Mouse (Mus musculus) forebrain, embryonic 15.5 days (tissue): Measurements from ENCODE around the gene Ap2a1. TPM values are rescaled to one million over a fixed set of nuclear protein-coding genes. Genes with fewer than 3 reads are reported as not detected.

ENCODE experiments used
- ATAC-seq: fragments of 200-750 bp; cut with Nextera tagmentation; replicated peaks from 2 replicates; pipeline ENCODE4 v1.8.0; 2017; ENCODE audit warnings: mild to moderate bottlenecking, moderate TSS enrichment, moderate library complexity
- H3K27ac ChIP-seq: fragments of 300-500 bp; sonication (generic); replicated peaks from 2 replicates; pipeline ENCODE4 v1.5.1; 2015; ENCODE audit warnings: mild to moderate bottlenecking, inconsistent platforms
- H3K27me3 ChIP-seq: fragments of 300-500 bp; sonication (generic); 2 replicates; pipeline ENCODE4 v1.6.1; 2015; ENCODE audit warnings: inconsistent platforms
- H3K36me3 ChIP-seq: fragments of 300-500 bp; sonication (generic); 2 replicates; pipeline ENCODE4 v1.6.1; 2015; ENCODE audit warnings: mild to moderate bottlenecking, inconsistent platforms
- H3K4me1 ChIP-seq: fragments of 300-500 bp; sonication (generic); 2 replicates; pipeline ENCODE4 v1.6.1; 2015; ENCODE audit warnings: inconsistent platforms
- H3K4me2 ChIP-seq: fragments of 300-500 bp; sonication (generic); replicated peaks from 2 replicates; pipeline ENCODE4 v1.6.1; 2015; ENCODE audit warnings: mild to moderate bottlenecking, inconsistent platforms
- H3K4me3 ChIP-seq: fragments of 300-500 bp; sonication (generic); 2 replicates; pipeline ENCODE4 v1.5.1; 2015; ENCODE audit warnings: mild to moderate bottlenecking, inconsistent platforms
- H3K9ac ChIP-seq: fragments of 300-500 bp; sonication (generic); replicated peaks from 2 replicates; pipeline ENCODE4 v1.6.1; 2015; ENCODE audit warnings: mild to moderate bottlenecking, inconsistent platforms
- H3K9me3 ChIP-seq: fragments of 300-500 bp; sonication (generic); 2 replicates; pipeline ENCODE4 v1.6.1; 2016; ENCODE audit warnings: inconsistent platforms
- WGBS: fragments of 180-500 bp; shearing (Covaris S2); methylation state at CpG from one replicate; pipeline ENCODE4 v1.1.7; 2015; ENCODE audit warnings: mixed read lengths; 5-methylcytosine and 5-hydroxymethylcytosine counted together
- polyA plus RNA-seq: library from polyadenylated mRNA; unstranded; fragments of >200 nt; fragmentation: Nextera tagmentation; extraction: Ambion mirVana; gene quantifications from 2 replicates; pipeline ENCODE4 v1.2.1, GENCODE M21; 2015

Ap2a1 gene
- polyA plus RNA-seq, 1 experiment from 2014 or later = 107 TPM

GRCm38 (mm10) chr7:44857905-44858304, 71.4 kb downstream of the Ap2a1 start:
- 31% methylated on average over 8 of the region's 8 CpGs for WGBS
- peak overlapping the region; percentile 91; the same call in 1 of the 2 replicates for H3K9ac ChIP-seq
- peak overlapping the region; percentile 93 for H3K27ac ChIP-seq
- H3K4me2 ChIP-seq = peak overlapping the region; percentile 94
- no peaks in the 10 kb centered on the region for H3K27me3 ChIP-seq
- no peak for ATAC-seq
- peaks cover 63% of the 10 kb centered on the region for H3K4me1 ChIP-seq
- H3K4me3 ChIP-seq = peak overlapping the region; percentile 76
- peaks cover 16% of the 10 kb centered on the region for H3K36me3 ChIP-seq
- no peaks in the 10 kb centered on the region for H3K9me3 ChIP-seq

GRCm38 (mm10) chr7:44857042-44857552, 72.2 kb downstream of the Ap2a1 start, which contains the start of gene Pnkp:
Gene Pnkp, plus strand, starts transcription at chr7:44857139.
- H3K27ac ChIP-seq = peak within 1 kb of the TSS; percentile 93
- peak within 1 kb of the TSS; percentile 76 for H3K4me3 ChIP-seq
- peaks cover 8% of the 10 kb centered on the region for H3K36me3 ChIP-seq
- WGBS = under 1% methylated on average over 32 of the region's 32 CpGs
- H3K4me2 ChIP-seq = peak within 1 kb of the TSS; percentile 94
- H3K9me3 ChIP-seq = no peaks in the 10 kb centered on the region
- peaks cover 63% of the 10 kb centered on the region for H3K4me1 ChIP-seq
- peak; percentile 56 for ATAC-seq
- H3K9ac ChIP-seq = peak within 1 kb of the TSS; percentile 91
- no peaks in the 10 kb centered on the region for H3K27me3 ChIP-seq

- 0 out of 2 replicates have a peak, but pooled peaks have one; percentile 0 for ATAC-seq
- Histone ChIP-seq H3K27ac (peak overlapping the region; percentile 93), H3K27me3 (no peaks in the 10 kb centered on the region), H3K36me3 (peaks cover under 1% of the 10 kb centered on the region; the same call in 1 of the 2 replicates), H3K9ac (peak overlapping the region; percentile 91; the same call in 1 of the 2 replicates), H3K4me1 (peaks cover 62% of the 10 kb centered on the region), H3K9me3 (no peaks in the 10 kb centered on the region), H3K4me3 (peak overlapping the region; percentile 76), H3K4me2 (peak overlapping the region; percentile 94)
- 69% methylated on average over 9 of the region's 9 CpGs for WGBS
These were observed 72.9 kb downstream of the Ap2a1 start for GRCm38 (mm10) chr7:44856265-44856916.

- peak overlapping the region; percentile 60 for H3K9ac ChIP-seq
- H3K27me3 ChIP-seq = no peaks in the 10 kb centered on the region
- peaks cover 63% of the 10 kb centered on the region for H3K4me1 ChIP-seq
- peak overlapping the region; percentile 48 for H3K4me3 ChIP-seq
- H3K27ac ChIP-seq = peak overlapping the region; percentile 86
- no peaks in the 10 kb centered on the region for H3K9me3 ChIP-seq
- peak overlapping the region; percentile 77 for H3K4me2 ChIP-seq
- H3K36me3 ChIP-seq = no peaks in the 10 kb centered on the region; the same call in 1 of the 2 replicates
- 24% methylated on average over 10 of the region's 10 CpGs for WGBS
- no peak for ATAC-seq
These were observed 74.3 kb downstream of the Ap2a1 start for GRCm38 (mm10) chr7:44855036-44855435.

GRCm38 (mm10) chr7:44854356-44855031, 74.8 kb downstream of the Ap2a1 start:
- Histone ChIP-seq H3K27ac (peak overlapping the region; percentile 86), H3K27me3 (no peaks in the 10 kb centered on the region), H3K4me1 (peaks cover 63% of the 10 kb centered on the region), H3K9me3 (no peaks in the 10 kb centered on the region), H3K4me3 (peak overlapping the region; percentile 48), H3K36me3 (no peaks in the 10 kb centered on the region; the same call in 1 of the 2 replicates), H3K4me2 (peak overlapping the region; percentile 77), H3K9ac (peak overlapping the region; percentile 60)
- ATAC-seq = no peak
- WGBS = 1% methylated on average over 45 of the region's 45 CpGs

- H3K4me3 ChIP-seq = peak overlapping the region; percentile 48
- H3K9me3 ChIP-seq = no peaks in the 10 kb centered on the region
- peak overlapping the region; percentile 77 for H3K4me2 ChIP-seq
- peaks cover 63% of the 10 kb centered on the region for H3K4me1 ChIP-seq
- WGBS = 25% methylated on average over 26 of the region's 26 CpGs
- ATAC-seq = no peak
- H3K27me3 ChIP-seq = no peaks in the 10 kb centered on the region
- H3K36me3 ChIP-seq = no peaks in the 10 kb centered on the region; the same call in 1 of the 2 replicates
- peak overlapping the region; percentile 86 for H3K27ac ChIP-seq
- H3K9ac ChIP-seq = peak overlapping the region; percentile 60
These were observed 75.5 kb downstream of the Ap2a1 start for GRCm38 (mm10) chr7:44853596-44854355.

- Histone ChIP-seq H3K27ac (no peak overlapping the region), H3K27me3 (no peaks in the 10 kb centered on the region), H3K4me2 (no peak overlapping the region), H3K4me1 (peaks cover 57% of the 10 kb centered on the region), H3K9me3 (no peaks in the 10 kb centered on the region), H3K4me3 (no peak overlapping the region), H3K9ac (no peak overlapping the region), H3K36me3 (no peaks in the 10 kb centered on the region; the same call in 1 of the 2 replicates)
- WGBS = 95% methylated on average over 2 of the region's 2 CpGs
- no peak for ATAC-seq
These were observed 76.2 kb downstream of the Ap2a1 start for GRCm38 (mm10) chr7:44853065-44853464.

GRCm38 (mm10) chr7:44852259-44853027, 76.9 kb downstream of the Ap2a1 start:
- Histone ChIP-seq H3K4me1 (peaks cover 57% of the 10 kb centered on the region), H3K9me3 (no peaks in the 10 kb centered on the region), H3K9ac (no peak overlapping the region), H3K36me3 (no peaks in the 10 kb centered on the region; the same call in 1 of the 2 replicates), H3K4me3 (no peak overlapping the region), H3K27ac (no peak overlapping the region), H3K4me2 (no peak overlapping the region), H3K27me3 (no peaks in the 10 kb centered on the region)
- no peak for ATAC-seq
- 93% methylated on average over 36 of the region's 36 CpGs for WGBS

GRCm38 (mm10) chr7:44851625-44852234, 77.6 kb downstream of the Ap2a1 start:
- H3K4me2 ChIP-seq = no peak overlapping the region
- peaks cover 59% of the 10 kb centered on the region for H3K4me1 ChIP-seq
- H3K27me3 ChIP-seq = no peaks in the 10 kb centered on the region
- 90% methylated on average over 12 of the region's 12 CpGs for WGBS
- H3K9me3 ChIP-seq = no peaks in the 10 kb centered on the region
- H3K27ac ChIP-seq = no peak overlapping the region
- no peak for ATAC-seq
- no peak overlapping the region for H3K9ac ChIP-seq
- H3K4me3 ChIP-seq = peak overlapping the region; percentile 78; the same call in 1 of the 2 replicates
- peaks cover under 1% of the 10 kb centered on the region; the same call in 1 of the 2 replicates for H3K36me3 ChIP-seq

GRCm38 (mm10) chr7:44850789-44851624, 78.3 kb downstream of the Ap2a1 start:
- Histone ChIP-seq H3K4me3 (peak overlapping the region; percentile 78), H3K27me3 (no peaks in the 10 kb centered on the region), H3K9me3 (no peaks in the 10 kb centered on the region), H3K4me1 (peaks cover 55% of the 10 kb centered on the region), H3K27ac (no peak overlapping the region), H3K9ac (peak overlapping the region; percentile 76), H3K36me3 (peaks cover 8% of the 10 kb centered on the region), H3K4me2 (peak overlapping the region; percentile 60)
- WGBS = 80% methylated on average over 8 of the region's 8 CpGs
- no peak for ATAC-seq
